Mouse (Mus musculus): ENCODE data around the gene Bud23.
"Not testable (repeated sequence)": the region's sequence is repeated elsewhere in the genome, so short reads cannot be mapped to it uniquely, and the experiment has no call there.

Gene Bud23

DNA sequence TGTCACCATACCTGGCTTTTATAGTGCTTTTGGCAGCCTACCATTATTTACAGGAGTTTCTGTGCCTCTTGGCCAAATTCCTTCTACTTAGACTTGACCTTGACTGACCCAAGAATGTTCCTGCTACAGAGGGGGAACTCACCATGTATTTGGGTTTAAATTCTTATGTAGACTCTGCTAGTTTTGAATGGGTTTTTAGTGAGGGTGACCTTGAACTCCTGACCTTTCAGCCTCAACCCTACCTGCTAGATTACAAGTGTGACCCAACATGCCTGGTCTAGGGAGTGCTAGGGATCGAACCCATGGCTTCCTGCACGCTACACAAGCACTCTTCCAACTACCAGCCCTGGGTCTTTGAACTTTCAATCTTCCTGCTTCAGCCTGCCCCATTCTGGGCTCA is 7.3 kb upstream of the Bud23 start:
- DNase-seq (ENCODE audit: low spot score), result no peak

DNA sequence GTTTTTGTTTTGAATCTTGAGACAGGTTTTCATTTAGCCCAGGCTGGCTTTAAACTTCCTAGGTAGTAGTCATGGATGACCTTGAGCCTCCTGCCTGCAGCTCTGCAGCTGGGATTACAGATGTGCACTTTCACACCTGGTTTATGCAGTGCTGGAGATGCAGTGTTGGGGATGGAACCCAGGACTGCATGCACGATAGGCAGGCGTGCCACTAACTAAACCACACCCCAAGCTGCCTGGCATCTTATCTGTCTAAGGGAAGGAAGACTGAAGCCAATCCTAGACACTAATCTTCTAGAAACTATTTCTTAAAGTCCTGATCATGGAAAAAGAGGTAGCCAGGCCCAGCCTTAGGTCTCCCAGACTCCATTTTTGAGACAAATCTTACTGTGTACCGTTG is 5.7 kb upstream of the Bud23 start:
- no peak for DNase-seq (ENCODE audit: low spot score)

DNA sequence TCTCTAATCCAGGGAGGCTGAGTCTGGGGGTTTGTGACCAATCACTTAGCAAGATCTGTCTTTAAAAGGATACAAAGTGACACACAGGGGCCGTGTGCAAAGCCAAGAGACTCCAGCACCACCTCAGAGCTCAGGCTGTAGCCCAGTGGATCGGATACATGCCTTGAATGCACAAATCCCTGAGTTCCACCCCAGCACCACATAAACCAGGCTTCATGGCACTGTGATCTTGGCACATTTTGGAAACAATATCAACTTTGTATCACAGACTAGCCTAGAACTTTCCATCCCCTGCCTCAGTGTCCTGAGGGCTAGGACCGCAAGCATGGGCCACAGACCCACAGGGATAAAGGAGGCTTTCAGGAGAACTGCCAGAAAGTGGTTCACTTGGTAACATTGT is 1.2 kb upstream of the Bud23 start:
- DNase-seq (ENCODE audit: low spot score), result no peak

DNA sequence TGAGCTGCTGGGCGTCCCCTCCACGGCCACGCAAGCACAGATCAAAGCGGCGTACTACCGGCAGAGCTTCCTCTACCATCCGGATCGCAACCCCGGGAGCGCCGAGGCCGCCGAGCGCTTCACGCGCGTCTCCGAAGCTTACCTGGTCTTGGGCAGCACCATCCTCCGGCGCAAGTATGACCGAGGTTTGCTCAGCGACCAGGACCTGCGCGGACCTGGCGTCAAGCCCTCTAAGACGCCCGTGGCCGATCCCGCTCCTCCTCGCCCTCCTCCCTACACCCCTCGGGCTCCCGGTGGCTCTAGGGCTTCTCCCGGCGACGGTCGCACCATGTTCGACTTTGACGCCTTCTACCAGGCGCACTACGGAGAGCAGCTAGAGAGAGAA is 385 bp downstream of the Bud23 start:
- no peak for DNase-seq (ENCODE audit: low spot score)

DNA sequence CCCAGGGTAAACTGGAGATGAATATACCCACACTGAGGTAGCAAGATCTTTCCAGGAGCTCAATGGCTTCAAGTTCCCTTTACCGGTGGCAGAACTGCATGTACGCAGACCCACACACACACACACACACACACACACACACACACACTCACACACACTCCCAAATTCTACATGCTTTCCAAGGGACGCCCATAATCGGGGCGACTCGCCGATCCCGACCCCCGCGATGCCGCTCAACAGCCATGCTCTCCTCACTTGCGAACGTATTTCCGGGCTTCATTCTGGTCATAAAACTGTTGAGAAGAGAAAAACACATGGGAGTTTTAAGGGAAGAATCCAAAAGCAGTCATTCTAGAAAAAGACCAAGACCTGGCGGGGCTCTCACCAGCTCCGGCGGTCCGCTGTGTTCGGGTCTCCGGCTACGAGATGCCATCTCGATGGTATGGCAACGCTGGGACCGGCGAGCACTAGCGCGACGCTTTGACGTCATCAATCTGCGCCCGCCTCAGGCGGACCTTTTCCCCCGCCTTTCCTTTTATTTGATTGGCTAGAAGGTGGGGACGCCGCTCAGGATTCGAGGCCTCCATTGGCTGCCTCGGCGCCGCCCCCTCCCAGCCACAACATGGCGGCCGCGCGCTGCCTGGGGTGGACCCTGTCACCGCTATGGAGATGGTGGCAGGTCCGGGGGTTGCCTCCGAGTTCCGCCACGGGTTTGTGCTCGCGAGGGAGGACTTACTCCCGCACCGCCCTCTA is 954 bp downstream of the Bud23 start, which contains the start of gene Dnajc30:
TSS of gene Dnajc30 (plus strand) at position 574 of the 753 bp plus-strand sequence.
- peak; percentile 97 for DNase-seq (ENCODE audit: low spot score)

DNA sequence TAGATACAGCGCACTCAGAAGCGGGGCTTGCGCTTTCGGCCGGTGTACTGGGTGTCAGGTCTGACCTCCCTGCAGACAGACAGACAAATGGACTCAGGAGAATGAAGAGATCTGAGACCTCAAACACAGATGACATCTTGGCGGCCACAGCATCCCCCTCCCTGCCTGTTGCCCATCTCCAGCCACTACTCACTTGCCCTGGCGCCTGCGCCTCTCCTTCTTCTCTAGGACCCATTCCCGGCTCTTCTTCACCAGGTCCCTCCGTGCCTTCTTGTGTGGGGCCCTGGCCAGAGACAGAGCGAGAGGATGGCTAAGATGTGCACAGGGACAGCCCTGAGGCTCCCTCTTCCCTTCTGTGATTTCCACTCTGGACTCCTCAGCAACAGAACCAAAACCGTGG is 11.4 kb downstream of the Bud23 start:
- no peak for DNase-seq (ENCODE audit: low spot score)

DNA sequence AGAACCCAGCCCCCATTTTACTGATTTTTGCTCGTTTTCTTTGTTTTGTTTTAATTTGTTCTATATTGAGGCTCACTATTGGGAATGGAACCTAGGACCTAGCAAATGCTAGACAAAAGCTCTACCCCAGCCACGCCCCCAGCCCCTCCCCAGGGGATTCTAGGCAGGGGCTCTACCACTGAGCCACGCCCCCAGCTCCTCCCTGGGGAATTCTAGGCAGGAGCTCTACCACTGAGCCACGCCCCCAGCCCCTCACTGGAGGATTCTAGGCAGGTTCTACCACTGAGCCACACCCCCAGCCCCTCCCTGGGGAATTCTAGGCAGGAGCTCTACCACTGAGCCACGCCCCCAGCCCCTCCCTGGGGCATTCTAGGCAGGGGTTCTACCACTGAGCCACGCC is 15.5 kb downstream of the Bud23 start:
- not testable (repeated sequence) for DNase-seq (ENCODE audit: low spot score)

DNA sequence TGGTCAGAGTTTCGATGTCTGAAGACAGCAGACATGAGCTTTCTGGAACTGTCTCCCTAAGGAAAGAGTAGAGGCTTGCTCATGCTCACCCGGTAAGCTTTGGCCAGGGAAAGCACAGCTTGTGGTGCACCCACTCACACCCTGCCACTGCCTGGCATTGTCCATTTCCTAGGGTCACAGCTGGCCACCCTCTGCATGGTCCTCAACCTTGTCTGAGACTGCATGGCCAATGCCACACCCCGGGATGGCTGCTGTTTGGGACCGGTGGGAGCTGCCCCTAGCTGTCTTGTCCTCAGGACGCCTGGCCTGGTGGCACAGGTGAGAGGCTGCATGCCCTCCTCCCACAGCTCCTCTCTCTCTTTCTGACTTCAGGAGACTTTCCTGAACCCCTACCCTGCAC is 16.2 kb downstream of the Bud23 start:
- no peak for DNase-seq (ENCODE audit: low spot score)

DNA sequence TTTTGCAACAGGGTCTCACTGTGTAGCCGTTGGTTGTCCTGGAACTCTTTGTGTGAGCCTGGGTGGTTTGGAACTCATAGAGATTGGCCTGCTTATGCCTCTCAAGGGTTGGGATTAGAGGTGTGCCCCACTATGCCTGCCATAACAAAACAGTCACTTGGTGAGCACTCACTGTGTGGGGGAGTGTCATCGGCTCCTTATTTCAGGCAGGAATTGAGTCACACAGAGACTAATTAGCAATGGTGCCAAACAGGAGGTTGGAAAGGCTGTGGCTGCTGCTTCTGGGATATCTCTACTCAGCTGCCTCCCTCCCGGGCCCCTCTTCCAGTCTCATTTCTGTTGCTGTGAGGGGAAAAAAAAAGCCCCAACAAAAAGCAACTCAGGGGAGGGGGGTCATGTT is 20.2 kb downstream of the Bud23 start:
- DNase-seq (ENCODE audit: low spot score), result no peak

DNA sequence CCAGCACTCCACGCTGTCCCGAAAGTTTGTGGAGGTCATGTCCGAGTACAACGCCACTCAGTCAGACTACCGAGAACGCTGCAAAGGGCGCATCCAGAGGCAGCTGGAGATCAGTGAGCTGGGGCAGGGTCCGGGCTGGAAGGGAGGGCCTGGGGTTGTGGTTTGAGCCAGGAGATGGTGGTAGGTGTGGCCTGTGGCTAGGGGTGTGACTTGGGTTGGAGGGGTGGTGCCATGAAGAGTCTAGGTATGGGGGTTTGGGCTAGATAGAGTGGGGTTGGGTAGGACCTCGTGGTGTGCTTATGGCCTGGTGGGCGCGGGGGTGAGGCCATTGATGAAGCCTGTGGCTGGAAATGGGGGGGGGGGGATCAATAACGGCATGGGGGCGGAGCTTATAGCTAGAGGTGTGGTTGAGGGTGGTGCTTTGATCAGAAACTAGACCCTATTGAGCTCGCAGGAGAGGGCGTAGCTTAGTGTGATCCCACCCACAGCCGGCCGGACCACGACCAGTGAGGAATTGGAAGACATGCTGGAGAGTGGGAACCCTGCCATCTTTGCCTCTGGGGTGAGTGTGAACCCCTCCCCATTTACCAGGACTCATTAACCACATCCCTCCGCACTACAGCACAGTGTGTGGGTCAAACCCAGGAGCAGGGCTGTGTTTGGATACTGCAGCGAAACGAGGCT is 22.5 kb downstream of the Bud23 start:
- no peak for DNase-seq (ENCODE audit: low spot score)

DNA sequence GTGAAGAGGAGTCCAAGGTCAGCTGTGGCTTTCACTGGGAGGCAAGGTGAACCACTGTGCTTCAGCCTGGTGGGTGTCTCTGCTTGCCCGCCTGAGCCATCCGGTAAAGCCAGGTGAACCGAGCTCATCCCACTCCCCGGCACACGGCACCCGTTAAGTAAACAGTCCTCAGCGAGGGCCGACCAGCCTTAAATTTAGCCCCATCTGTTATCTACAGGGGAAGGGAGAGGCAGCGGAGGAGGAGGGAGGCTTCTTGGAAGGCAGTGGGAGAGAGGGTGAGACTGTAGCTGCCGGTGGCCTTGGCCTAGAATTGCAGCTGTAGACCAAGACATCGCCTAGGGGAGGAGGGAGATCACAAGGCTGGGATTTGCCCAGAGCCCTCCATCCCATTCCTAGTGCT is 24.0 kb downstream of the Bud23 start:
- no peak for DNase-seq (ENCODE audit: low spot score)

DNA sequence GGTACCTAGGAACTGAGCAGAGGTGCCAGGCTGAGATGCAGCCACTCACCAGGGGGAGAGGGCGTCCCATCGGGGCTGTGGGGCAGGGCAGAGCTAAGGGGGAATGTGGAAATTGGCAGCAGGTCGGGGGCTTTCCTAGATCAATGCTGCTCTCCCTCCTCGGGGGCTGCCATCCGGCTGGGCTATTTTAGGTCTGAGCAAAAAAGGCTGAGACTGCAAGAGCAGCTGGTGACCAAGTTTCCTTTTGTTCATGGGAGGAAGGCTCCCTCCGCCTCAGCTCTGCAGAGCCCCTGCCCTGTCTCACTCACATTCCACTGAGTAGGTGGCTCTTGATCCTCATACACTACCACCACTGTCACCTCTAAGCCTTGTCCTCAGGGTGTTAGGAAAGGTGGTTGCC is 24.7 kb downstream of the Bud23 start:
- no peak for DNase-seq (ENCODE audit: low spot score)

DNA sequence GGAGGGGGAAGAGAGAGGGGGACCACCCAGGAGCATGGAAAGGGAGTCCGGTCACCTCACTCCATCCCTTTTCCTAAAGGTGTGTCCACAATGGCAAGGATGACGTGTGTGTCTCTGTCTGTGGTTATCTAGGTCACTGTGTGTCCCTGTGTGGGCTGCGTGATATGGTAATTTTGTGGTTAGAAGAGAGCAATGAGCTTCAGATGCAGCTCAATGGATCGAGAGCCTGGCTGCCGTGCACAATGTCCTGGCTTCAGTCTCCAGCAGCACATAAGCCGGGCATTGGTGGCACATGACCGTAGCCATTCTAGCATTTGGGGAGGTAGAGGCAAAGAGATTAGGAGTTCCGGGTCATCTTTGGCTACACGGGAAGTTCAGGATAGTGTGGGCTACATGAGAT is 25.2 kb downstream of the Bud23 start:
- no peak for DNase-seq (ENCODE audit: low spot score)

DNA sequence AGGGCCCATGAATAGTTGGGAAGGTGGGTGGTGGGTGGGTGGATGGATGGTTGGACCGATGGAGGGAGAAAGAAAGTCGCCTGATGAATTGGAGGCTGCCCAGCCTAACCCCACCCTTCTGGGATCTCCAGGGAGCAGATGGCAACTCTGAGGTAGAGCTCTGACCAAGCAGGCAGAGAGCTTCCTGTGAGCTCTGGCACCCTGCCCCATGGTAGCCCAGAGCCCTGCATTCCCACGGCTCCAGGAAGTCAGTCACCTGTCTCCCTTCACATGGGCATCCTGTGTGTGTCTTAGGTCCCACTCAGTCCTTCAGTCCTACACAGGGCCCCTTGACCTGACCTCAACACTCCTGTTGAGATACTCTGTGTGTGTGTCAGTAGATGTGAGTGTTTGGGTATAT is 26.8 kb downstream of the Bud23 start:
- no peak for DNase-seq (ENCODE audit: low spot score)

DNA sequence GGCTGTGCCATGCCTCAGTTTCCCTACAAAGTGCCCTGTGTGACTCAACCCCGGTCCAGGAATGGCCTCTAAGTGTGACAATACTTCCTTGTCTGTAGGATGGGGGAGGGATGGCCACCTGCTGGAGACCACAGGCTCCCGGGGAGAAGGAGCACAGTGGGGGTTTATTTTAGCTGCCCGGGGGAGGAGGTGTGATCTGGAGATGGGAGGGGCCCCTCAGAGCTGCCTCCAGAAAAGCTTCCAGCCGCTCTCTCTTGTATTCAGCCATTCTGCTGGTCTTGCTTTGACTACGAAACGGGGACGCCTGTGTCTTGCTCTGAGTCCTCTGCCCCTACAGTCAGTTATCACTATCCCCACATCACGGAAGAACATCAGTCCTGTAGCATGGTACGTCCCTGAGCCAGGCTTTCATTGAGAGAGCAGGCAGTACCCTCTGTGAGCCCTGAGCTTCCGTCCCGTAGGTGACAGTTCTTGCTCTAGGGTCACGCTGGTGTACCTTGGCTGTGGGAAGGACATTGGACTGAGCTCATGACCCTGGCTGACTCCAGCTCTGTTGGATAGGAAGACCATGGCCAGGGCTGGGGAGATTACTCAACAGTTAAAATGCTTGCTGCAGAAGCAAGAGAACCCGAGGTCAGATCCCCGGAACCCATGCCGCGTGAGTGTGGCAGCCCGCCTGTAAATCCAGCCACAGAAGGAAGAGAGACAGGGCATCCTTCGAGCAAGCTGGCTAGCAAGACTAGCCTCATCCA is 29.0 kb downstream of the Bud23 start:
- no peak for DNase-seq (ENCODE audit: low spot score)

DNA sequence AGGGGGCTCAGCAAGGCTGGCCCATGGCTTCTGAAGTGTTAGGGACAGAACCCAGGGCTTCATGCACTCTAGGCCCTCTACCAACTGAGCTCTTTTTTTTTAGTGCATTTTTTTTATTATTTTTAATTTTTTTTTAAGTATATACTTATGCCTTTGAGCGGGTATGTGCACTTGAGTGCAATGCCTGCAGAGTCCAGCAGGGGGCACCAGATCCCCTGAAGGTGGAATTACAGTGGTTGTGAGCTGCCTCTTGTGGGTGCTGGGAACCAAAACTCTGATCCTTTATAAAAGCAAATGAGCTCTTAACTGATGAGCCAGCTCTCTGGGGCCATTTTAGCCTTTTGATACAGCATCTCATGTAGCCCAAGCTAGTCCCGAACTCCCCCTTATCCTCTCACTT is 30.2 kb downstream of the Bud23 start:
- DNase-seq (ENCODE audit: low spot score), result no peak

DNA sequence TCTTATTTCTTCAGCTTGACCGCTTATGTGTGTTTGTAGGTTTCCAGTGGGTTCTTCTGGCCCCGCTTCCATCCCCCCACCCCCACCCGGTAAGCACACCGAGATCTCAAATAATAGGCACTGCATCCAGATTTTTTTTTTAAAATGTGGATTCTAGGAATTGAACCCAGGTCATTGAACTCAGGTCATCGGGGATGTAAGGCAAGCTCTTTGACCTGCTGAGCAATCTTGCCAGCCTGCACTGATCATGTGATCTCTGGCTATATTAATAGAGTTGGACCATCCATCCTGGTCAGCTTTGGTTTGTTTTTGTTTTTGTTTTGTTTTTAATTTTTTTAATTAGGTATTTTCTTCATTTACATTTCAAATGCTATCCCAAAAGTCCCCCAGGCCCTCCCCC is 32.2 kb downstream of the Bud23 start:
- DNase-seq (ENCODE audit: low spot score), result no peak

DNA sequence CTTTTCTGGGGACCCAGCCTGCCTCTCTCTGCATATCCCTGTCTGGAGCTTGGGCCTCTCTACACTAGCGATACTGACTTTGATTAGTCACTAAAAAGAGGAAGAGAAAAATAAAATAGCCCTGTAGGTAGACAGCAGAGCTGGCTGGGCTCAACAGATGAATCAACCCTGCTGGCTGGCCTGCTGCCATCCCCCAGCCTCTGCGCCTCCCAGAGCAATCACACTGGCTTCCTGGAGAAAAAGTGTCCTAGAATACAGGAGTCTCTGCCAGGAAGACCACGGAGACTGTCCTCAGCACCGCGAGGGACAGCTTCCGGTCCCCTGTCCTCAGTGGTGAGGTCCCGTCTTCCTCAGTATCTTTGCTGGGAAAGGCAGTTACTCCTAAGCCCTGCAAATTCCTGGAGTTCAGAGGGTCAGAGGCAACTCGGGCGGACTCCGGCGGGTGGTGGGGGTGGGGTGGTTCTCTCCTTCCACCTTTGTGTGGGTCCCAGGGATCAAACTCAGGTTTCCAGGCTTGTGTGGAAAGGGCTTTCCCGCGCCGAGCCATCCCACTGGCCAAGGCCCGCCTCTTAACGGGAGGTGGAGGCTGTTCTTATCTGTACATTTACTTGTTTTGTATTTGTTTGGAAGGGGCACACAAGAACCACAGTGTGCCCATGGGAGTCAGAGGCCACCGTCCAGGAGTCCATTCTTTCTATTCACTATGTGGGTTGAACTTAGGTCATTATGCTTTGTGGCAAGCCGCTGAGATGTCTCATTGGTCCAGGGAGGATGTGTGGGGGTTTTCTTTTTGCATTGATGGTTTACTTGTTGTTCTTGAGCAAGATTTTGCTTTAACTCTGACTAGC is 35.5 kb downstream of the Bud23 start:
- no peak for DNase-seq (ENCODE audit: low spot score)

DNA sequence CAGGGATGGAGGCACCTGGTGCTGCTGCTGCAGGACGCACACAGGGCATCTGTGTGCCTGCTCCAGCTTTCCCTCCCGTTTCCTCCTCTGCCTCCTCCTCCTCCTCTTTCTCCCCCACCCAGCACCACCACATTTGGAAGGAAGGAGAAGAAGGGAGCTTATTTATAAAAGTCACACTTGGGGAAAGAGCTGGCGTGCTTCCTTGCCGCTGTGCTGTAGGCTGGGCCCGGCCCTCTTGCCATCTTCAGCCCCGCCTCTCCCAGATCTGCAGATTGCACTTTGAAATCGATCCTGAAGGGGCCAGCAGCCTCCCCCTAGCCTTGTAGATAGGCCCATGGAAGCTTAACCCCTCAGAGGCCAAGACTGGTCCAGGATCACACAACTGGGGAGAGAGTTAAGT is 38.9 kb downstream of the Bud23 start:
- DNase-seq (ENCODE audit: low spot score), result no peak

DNA sequence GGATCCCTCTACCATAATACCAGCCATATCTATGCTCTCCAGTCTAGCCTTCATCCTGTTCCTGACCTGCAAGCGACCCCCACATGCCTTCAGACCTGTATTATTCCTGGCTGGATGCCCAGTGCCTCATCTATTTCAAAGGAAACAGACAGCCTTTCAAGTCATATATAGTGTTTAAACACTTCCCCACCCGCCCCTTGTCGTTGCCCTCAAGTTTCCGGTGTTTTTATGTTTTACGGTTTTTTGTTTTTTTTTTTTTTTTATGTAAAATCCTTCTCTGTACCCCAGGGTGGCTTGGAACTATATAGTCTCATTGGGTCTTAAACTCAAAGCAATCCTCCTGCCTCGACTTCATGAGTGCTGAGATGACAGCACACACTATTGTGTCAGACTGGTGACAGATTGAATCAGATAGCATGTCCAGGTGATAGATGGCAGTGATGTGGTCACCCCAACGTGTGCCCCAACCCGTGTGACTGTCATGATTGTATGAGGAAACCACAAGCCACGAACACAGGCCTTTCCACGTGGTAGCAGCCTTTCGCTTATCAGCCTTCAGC is 40.0 kb downstream of the Bud23 start:
- DNase-seq (ENCODE audit: low spot score), result no peak

DNA sequence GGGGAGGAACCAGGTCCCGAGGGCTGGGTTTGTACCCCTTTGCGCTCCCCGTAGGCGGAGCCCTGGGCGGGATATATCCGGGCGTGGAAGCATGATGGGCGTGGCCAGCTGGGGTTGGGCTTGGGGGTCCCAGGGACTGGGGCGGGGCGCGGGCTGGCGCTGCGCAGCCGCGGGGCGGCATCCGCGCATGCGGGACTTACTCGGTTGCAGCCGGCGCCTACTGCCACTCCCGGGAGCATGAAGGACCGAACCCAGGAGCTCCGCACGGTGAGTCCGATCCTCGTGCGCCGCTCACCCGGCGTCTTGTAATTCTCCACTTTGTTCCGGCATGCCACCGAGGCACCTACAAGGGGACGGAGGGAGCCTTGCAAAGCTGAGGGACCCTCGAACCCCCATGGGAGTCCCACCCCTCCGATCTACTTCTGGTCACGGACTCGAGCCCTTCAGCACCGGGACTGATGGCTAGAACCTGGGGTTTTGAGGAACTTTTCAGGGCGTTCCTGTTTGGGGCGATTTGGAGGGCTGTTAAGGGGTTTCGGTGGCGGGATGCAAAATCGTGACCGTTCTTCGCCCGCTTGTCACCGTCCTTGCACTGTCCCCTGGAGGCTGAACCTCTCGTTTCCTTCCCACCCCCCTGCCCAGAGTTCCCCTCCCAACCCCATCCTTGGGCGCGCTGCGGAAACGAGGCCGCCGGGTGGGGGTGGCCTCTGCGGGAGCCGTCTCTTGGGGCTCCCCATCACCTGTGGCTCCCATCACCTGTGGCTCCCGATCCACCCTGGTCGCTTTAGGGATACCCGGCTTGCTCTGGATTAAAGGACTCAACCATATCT is 41.2 kb downstream of the Bud23 start, which contains the start of gene Stx1a:
TSS of gene Stx1a (plus strand) at position 139 of the 830 bp plus-strand sequence.
- DNase-seq (ENCODE audit: low spot score), result peak; percentile 84

All from ovary, postnatal 14 days (tissue).